Mouse (Mus musculus): Measurements from ENCODE around the gene Sfrp2. TPM values are rescaled to one million over a fixed set of nuclear protein-coding genes. Genes with fewer than 3 reads are reported as not detected.
A peak's percentile ranks its signal among the peaks of the same experiment; 100 is the strongest.

The Sfrp2 gene
- polyA plus RNA-seq, 1 experiment = 0.26 TPM

- Histone ChIP-seq H3K27me3 (ENCODE audit: control insufficient read depth, insufficient read depth, insufficient read length) (no peaks in the 10 kb centered on the region), H3K36me3 (ENCODE audit: control insufficient read depth, insufficient read depth) (no peaks in the 10 kb centered on the region), H3K79me2 (ENCODE audit: control insufficient read depth, insufficient read depth) (no peaks in the 10 kb centered on the region), H3K79me3 (ENCODE audit: low read depth) (no peaks in the 10 kb centered on the region), H3ac (ENCODE audit: control insufficient read depth, insufficient read length, low read depth) (no peak overlapping the region), H3K4me3 (ENCODE audit: insufficient read depth, poor library complexity, severe bottlenecking) (no peak overlapping the region)
- no peak for TF ChIP-seq MAX (IDR thresholded peaks at IDR 0.05)
- no peak for TF ChIP-seq USF1 (IDR thresholded peaks at IDR 0.05; ENCODE audit: low read depth)
- TF ChIP-seq FOSL1 (IDR thresholded peaks at IDR 0.05; ENCODE audit: insufficient read depth, low read length, poor library complexity, severe bottlenecking) = no peak
- no peak for TF ChIP-seq CEBPB (IDR thresholded peaks at IDR 0.05; ENCODE audit: low read depth)
- TF ChIP-seq CTCF (IDR thresholded peaks at IDR 0.05; ENCODE audit: control insufficient read depth, insufficient read depth, insufficient read length) = no peak
- TF ChIP-seq MYOG (IDR thresholded peaks at IDR 0.05; ENCODE audit: control insufficient read depth, extremely low read depth, insufficient read length) = no peak
- TF ChIP-seq MYOD1 (IDR thresholded peaks at IDR 0.05; ENCODE audit: control insufficient read depth, insufficient read length, low read depth) = no peak
Measured at GRCm38 (mm10) chr3:83752196-83752595, 13.9 kb upstream of the Sfrp2 start.

- no peaks in the 10 kb centered on the region for H3K79me3 ChIP-seq (ENCODE audit: low read depth)
- H3ac ChIP-seq (ENCODE audit: control insufficient read depth, insufficient read length, low read depth) = no peak overlapping the region
- H3K79me2 ChIP-seq (ENCODE audit: control insufficient read depth, insufficient read depth) = no peaks in the 10 kb centered on the region
- H3K4me3 ChIP-seq (ENCODE audit: insufficient read depth, poor library complexity, severe bottlenecking) = no peak overlapping the region
- no peaks in the 10 kb centered on the region for H3K36me3 ChIP-seq (ENCODE audit: control insufficient read depth, insufficient read depth)
- H3K27me3 ChIP-seq (ENCODE audit: control insufficient read depth, insufficient read depth, insufficient read length) = no peaks in the 10 kb centered on the region
- TF ChIP-seq USF1 (IDR thresholded peaks at IDR 0.05; ENCODE audit: low read depth) (no peak), MYOG (IDR thresholded peaks at IDR 0.05; ENCODE audit: control insufficient read depth, extremely low read depth, insufficient read length) (no peak), MAX (IDR thresholded peaks at IDR 0.05) (no peak), CTCF (IDR thresholded peaks at IDR 0.05; ENCODE audit: control insufficient read depth, insufficient read depth, insufficient read length) (no peak), FOSL1 (IDR thresholded peaks at IDR 0.05; ENCODE audit: insufficient read depth, low read length, poor library complexity, severe bottlenecking) (no peak), CEBPB (IDR thresholded peaks at IDR 0.05; ENCODE audit: low read depth) (no peak), MYOD1 (IDR thresholded peaks at IDR 0.05; ENCODE audit: control insufficient read depth, insufficient read length, low read depth) (no peak)
Measured at GRCm38 (mm10) chr3:83755043-83755635, 11.0 kb upstream of the Sfrp2 start.

DNA sequence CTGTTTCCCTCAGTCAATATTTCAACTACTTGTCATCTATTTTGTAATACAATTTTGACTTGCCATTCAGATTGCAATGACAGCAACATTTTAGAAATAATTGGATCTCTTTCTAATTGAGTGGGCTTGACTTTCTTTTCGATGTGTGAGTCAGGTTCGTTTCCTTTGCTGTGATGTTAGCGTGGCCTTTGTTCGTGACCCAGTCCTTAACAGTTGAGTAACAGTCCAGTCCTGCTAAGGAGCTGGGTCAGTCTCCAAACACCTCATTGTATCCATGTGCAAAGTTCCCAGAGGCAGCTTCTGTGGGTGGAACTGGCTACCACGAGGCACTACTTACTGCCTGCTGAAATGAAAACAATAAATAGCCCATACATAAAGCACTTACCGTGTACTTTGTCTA lies 10.5 kb upstream of the Sfrp2 start:
- Histone ChIP-seq H3K4me3 (ENCODE audit: insufficient read depth, poor library complexity, severe bottlenecking) (no peak overlapping the region), H3K36me3 (ENCODE audit: control insufficient read depth, insufficient read depth) (no peaks in the 10 kb centered on the region), H3K79me2 (ENCODE audit: control insufficient read depth, insufficient read depth) (no peaks in the 10 kb centered on the region), H3ac (ENCODE audit: control insufficient read depth, insufficient read length, low read depth) (no peak overlapping the region), H3K27me3 (ENCODE audit: control insufficient read depth, insufficient read depth, insufficient read length) (no peaks in the 10 kb centered on the region), H3K79me3 (ENCODE audit: low read depth) (no peaks in the 10 kb centered on the region)
- TF ChIP-seq CTCF (IDR thresholded peaks at IDR 0.05; ENCODE audit: control insufficient read depth, insufficient read depth, insufficient read length) (no peak), MYOG (IDR thresholded peaks at IDR 0.05; ENCODE audit: control insufficient read depth, extremely low read depth, insufficient read length) (no peak), FOSL1 (IDR thresholded peaks at IDR 0.05; ENCODE audit: insufficient read depth, low read length, poor library complexity, severe bottlenecking) (no peak), MYOD1 (IDR thresholded peaks at IDR 0.05; ENCODE audit: control insufficient read depth, insufficient read length, low read depth) (no peak), USF1 (IDR thresholded peaks at IDR 0.05; ENCODE audit: low read depth) (no peak), MAX (IDR thresholded peaks at IDR 0.05) (no peak), CEBPB (IDR thresholded peaks at IDR 0.05; ENCODE audit: low read depth) (no peak)

GRCm38 (mm10) chr3:83762361-83762760 lies 3.8 kb upstream of the Sfrp2 start:
- no peaks in the 10 kb centered on the region for H3K79me2 ChIP-seq (ENCODE audit: control insufficient read depth, insufficient read depth)
- no peaks in the 10 kb centered on the region for H3K79me3 ChIP-seq (ENCODE audit: low read depth)
- H3K27me3 ChIP-seq (ENCODE audit: control insufficient read depth, insufficient read depth, insufficient read length) = peaks cover 16% of the 10 kb centered on the region
- no peaks in the 10 kb centered on the region for H3K36me3 ChIP-seq (ENCODE audit: control insufficient read depth, insufficient read depth)
- no peak overlapping the region for H3K4me3 ChIP-seq (ENCODE audit: insufficient read depth, poor library complexity, severe bottlenecking)
- no peak for TF ChIP-seq MYOD1 (IDR thresholded peaks at IDR 0.05; ENCODE audit: control insufficient read depth, insufficient read length, low read depth)
- no peak for TF ChIP-seq CEBPB (IDR thresholded peaks at IDR 0.05; ENCODE audit: low read depth)
- no peak for TF ChIP-seq MAX (IDR thresholded peaks at IDR 0.05)
- no peak for TF ChIP-seq MYOG (IDR thresholded peaks at IDR 0.05; ENCODE audit: control insufficient read depth, extremely low read depth, insufficient read length)
- no peak for TF ChIP-seq FOSL1 (IDR thresholded peaks at IDR 0.05; ENCODE audit: insufficient read depth, low read length, poor library complexity, severe bottlenecking)
- no peak for TF ChIP-seq CTCF (IDR thresholded peaks at IDR 0.05; ENCODE audit: control insufficient read depth, insufficient read depth, insufficient read length)
- TF ChIP-seq USF1 (IDR thresholded peaks at IDR 0.05; ENCODE audit: low read depth) = no peak
- no peak overlapping the region for H3ac ChIP-seq (ENCODE audit: control insufficient read depth, insufficient read length, low read depth)

DNA sequence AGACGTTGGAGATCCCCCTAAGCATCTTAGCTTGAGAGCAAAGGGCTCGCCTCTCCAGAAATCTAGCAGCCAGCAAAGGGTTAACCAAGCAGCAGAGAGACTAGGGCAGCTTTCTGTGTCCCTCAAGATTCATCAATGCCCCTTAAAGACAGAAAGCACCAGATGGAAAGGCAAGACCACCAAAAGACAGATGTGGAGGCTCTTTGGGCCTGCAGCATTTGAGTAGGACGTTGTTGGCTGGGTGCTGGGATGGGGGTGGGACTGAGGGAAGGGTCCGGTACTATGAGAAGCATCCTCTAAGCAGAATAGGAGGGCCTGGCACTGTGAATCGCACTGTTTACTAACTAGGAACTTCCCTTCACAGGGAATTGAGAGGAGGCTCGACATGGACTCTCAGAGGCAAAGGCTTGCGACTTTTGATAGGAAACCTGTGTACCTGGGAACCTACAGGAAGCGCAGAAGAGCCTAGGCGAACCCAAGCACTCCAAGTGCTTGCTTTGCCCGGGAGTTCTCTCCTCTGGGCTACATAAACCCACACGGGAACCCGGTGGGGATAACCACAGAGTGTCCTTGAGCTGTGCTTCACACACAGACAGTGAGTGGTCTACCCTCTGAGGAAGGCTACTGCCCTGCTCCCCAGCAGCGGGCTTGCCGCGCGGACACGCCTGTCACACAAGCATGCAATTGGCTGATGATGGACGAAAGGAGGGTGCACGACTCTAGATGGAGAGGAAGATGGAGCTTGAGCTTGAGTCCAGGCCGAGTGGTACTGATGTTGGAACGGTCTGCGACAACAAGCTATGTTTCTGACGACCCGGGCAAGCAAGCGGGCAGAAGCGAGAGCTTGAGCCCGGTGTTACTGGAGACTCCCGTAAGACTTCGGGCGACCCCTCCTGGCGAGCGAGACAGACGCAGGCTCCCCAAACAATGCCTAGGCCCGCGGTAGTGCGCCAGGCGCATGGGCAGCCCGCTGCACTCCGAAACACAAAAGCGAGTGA lies 2.3 kb upstream of the Sfrp2 start:
- H3K4me3 ChIP-seq (ENCODE audit: insufficient read depth, poor library complexity, severe bottlenecking) = no peak overlapping the region
- no peaks in the 10 kb centered on the region for H3K79me2 ChIP-seq (ENCODE audit: control insufficient read depth, insufficient read depth)
- H3K79me3 ChIP-seq (ENCODE audit: low read depth) = no peaks in the 10 kb centered on the region
- TF ChIP-seq USF1 (IDR thresholded peaks at IDR 0.05; ENCODE audit: low read depth) (no peak), CTCF (IDR thresholded peaks at IDR 0.05; ENCODE audit: control insufficient read depth, insufficient read depth, insufficient read length) (peak; percentile 66)
- H3ac ChIP-seq (ENCODE audit: control insufficient read depth, insufficient read length, low read depth) = peak overlapping the region; percentile 59
- no peaks in the 10 kb centered on the region for H3K36me3 ChIP-seq (ENCODE audit: control insufficient read depth, insufficient read depth)
- peaks cover 16% of the 10 kb centered on the region for H3K27me3 ChIP-seq (ENCODE audit: control insufficient read depth, insufficient read depth, insufficient read length)

All from C2C12 (cell line).